Mouse (Mus musculus) naive thymus-derived CD4-positive, alpha-beta T cell, adult 2 months (primary cell): ENCODE measurements around the gene Acly.

Source experiments
- DNase-seq: peaks from one replicate; pipeline ENCODE4 v3.0.0-alpha.2; 2011; ENCODE audit warnings: low read depth

The Acly gene

GRCm38 (mm10) chr11:100440691-100441522 lies 86.9 kb downstream of the Acly start:
- DNase-seq, result peak; percentile 89

- no peak for DNase-seq
Measured at GRCm38 (mm10) chr11:100437901-100438300, 89.9 kb downstream of the Acly start.

GRCm38 (mm10) chr11:100435678-100436246 lies 92.0 kb downstream of the Acly start:
- DNase-seq, result no peak

- DNase-seq, result no peak
Measured at GRCm38 (mm10) chr11:100432002-100432401, 95.8 kb downstream of the Acly start.

- DNase-seq, result no peak
Measured at GRCm38 (mm10) chr11:100430052-100430451, 97.7 kb downstream of the Acly start.

GRCm38 (mm10) chr11:100428612-100429199 lies 99.1 kb downstream of the Acly start:
- no peak for DNase-seq

GRCm38 (mm10) chr11:100426820-100427219 lies 101.0 kb downstream of the Acly start:
- DNase-seq, result no peak
